Mouse (Mus musculus): ENCODE measurements around the gene Adrb1. TPM values are rescaled to one million over a fixed set of nuclear protein-coding genes. Genes with fewer than 3 reads are reported as not detected.
"Not testable (repeated sequence)": the region's sequence is repeated elsewhere in the genome, so short reads cannot be mapped to it uniquely, and the experiment has no call there.

The Adrb1 gene
- polyA plus RNA-seq, 1 experiment from 2014 or later = 0.50 TPM

- no peaks in the 10 kb centered on the region for H3K36me3 ChIP-seq
- ATAC-seq (ENCODE audit: insufficient number of reproducible peaks, insufficient read depth, low FRiP score, low TSS enrichment, low read depth) = no peak
- WGBS = 66% methylated on average over 4 of the region's 4 CpGs
- no peak overlapping the region for H3K4me3 ChIP-seq (replicated peaks)
- H3K4me1 ChIP-seq (replicated peaks) = peaks cover 13% of the 10 kb centered on the region; the same call in 1 of the 2 replicates
- H3K27ac ChIP-seq = no peak overlapping the region
- H3K9ac ChIP-seq (replicated peaks) = no peak overlapping the region
- no peak overlapping the region for H3K4me2 ChIP-seq
- H3K9me3 ChIP-seq = no peaks in the 10 kb centered on the region
- no peaks in the 10 kb centered on the region for H3K27me3 ChIP-seq
These were observed 28.7 kb downstream of the Adrb1 start for GRCm38 (mm10) chr19:56750709-56751108.

GRCm38 (mm10) chr19:56754456-56754855 lies 32.5 kb downstream of the Adrb1 start:
- H3K9me3 ChIP-seq; H3K4me2 ChIP-seq; H3K27me3 ChIP-seq; H3K27ac ChIP-seq; H3K36me3 ChIP-seq; ATAC-seq (ENCODE audit: insufficient number of reproducible peaks, insufficient read depth, low FRiP score, low TSS enrichment, low read depth); H3K4me1 ChIP-seq (replicated peaks); H3K4me3 ChIP-seq (replicated peaks); H3K9ac ChIP-seq (replicated peaks): not testable (repeated sequence)
- WGBS = 96% methylated on average over 2 of the region's 2 CpGs

- no peak for ATAC-seq (ENCODE audit: insufficient number of reproducible peaks, insufficient read depth, low FRiP score, low TSS enrichment, low read depth)
- no peak overlapping the region for H3K4me2 ChIP-seq
These were observed 34.4 kb downstream of the Adrb1 start for GRCm38 (mm10) chr19:56756412-56756811.

GRCm38 (mm10) chr19:56758311-56758710 lies 36.3 kb downstream of the Adrb1 start:
- no peaks in the 10 kb centered on the region for H3K4me1 ChIP-seq (replicated peaks)
- no peaks in the 10 kb centered on the region for H3K36me3 ChIP-seq
- H3K4me3 ChIP-seq (replicated peaks) = no peak overlapping the region
- H3K9ac ChIP-seq (replicated peaks) = no peak overlapping the region
- WGBS = 93% methylated on average over 2 of the region's 2 CpGs
- ATAC-seq (ENCODE audit: insufficient number of reproducible peaks, insufficient read depth, low FRiP score, low TSS enrichment, low read depth) = no peak
- no peaks in the 10 kb centered on the region for H3K27me3 ChIP-seq
- H3K9me3 ChIP-seq = no peaks in the 10 kb centered on the region
- H3K27ac ChIP-seq = no peak overlapping the region
- no peak overlapping the region for H3K4me2 ChIP-seq

More at GRCm38 (mm10) chr19:56756412-56756811, 34.4 kb downstream of the Adrb1 start:
- H3K9me3 ChIP-seq = no peaks in the 10 kb centered on the region
- H3K4me1 ChIP-seq (replicated peaks) = no peaks in the 10 kb centered on the region
- no peaks in the 10 kb centered on the region for H3K36me3 ChIP-seq
- no peak overlapping the region for H3K4me3 ChIP-seq (replicated peaks)
- no peak overlapping the region for H3K27ac ChIP-seq
- no peaks in the 10 kb centered on the region for H3K27me3 ChIP-seq
- 87% methylated on average over 10 of the region's 10 CpGs for WGBS
- H3K9ac ChIP-seq (replicated peaks) = no peak overlapping the region

- WGBS = 84% methylated on average over 4 of the region's 4 CpGs
- H3K9ac ChIP-seq (replicated peaks) = no peak overlapping the region
- H3K4me3 ChIP-seq (replicated peaks) = no peak overlapping the region
- no peaks in the 10 kb centered on the region for H3K4me1 ChIP-seq (replicated peaks)
- ATAC-seq (ENCODE audit: insufficient number of reproducible peaks, insufficient read depth, low FRiP score, low TSS enrichment, low read depth) = no peak
- H3K36me3 ChIP-seq = no peaks in the 10 kb centered on the region
- no peaks in the 10 kb centered on the region for H3K9me3 ChIP-seq
- no peak overlapping the region for H3K4me2 ChIP-seq
- no peaks in the 10 kb centered on the region for H3K27me3 ChIP-seq
- H3K27ac ChIP-seq = no peak overlapping the region
These were observed 37.7 kb downstream of the Adrb1 start for GRCm38 (mm10) chr19:56759740-56760139.

GRCm38 (mm10) chr19:56760306-56760940 lies 38.4 kb downstream of the Adrb1 start:
- H3K4me3 ChIP-seq (replicated peaks) = no peak overlapping the region
- H3K27ac ChIP-seq = no peak overlapping the region
- H3K9ac ChIP-seq (replicated peaks) = no peak overlapping the region
- no peak for ATAC-seq (ENCODE audit: insufficient number of reproducible peaks, insufficient read depth, low FRiP score, low TSS enrichment, low read depth)
- H3K4me2 ChIP-seq = no peak overlapping the region
- H3K4me1 ChIP-seq (replicated peaks) = no peaks in the 10 kb centered on the region
- H3K27me3 ChIP-seq = no peaks in the 10 kb centered on the region
- no peaks in the 10 kb centered on the region for H3K36me3 ChIP-seq
- no peaks in the 10 kb centered on the region for H3K9me3 ChIP-seq
- WGBS = 88% methylated on average over 8 of the region's 8 CpGs

GRCm38 (mm10) chr19:56761096-56761495 lies 39.1 kb downstream of the Adrb1 start:
- H3K9me3 ChIP-seq = no peaks in the 10 kb centered on the region
- no peak overlapping the region for H3K4me2 ChIP-seq
- ATAC-seq (ENCODE audit: insufficient number of reproducible peaks, insufficient read depth, low FRiP score, low TSS enrichment, low read depth) = no peak
- no peaks in the 10 kb centered on the region for H3K36me3 ChIP-seq
- H3K4me1 ChIP-seq (replicated peaks) = no peaks in the 10 kb centered on the region
- no peak overlapping the region for H3K9ac ChIP-seq (replicated peaks)
- H3K27me3 ChIP-seq = no peaks in the 10 kb centered on the region
- no peak overlapping the region for H3K27ac ChIP-seq
- 86% methylated on average over 5 of the region's 5 CpGs for WGBS
- no peak overlapping the region for H3K4me3 ChIP-seq (replicated peaks)

- Histone ChIP-seq H3K27me3 (no peaks in the 10 kb centered on the region), H3K9me3 (peaks cover 2% of the 10 kb centered on the region; the same call in 1 of the 2 replicates), H3K4me1 (replicated peaks) (no peaks in the 10 kb centered on the region), H3K4me3 (replicated peaks) (no peak overlapping the region), H3K27ac (no peak overlapping the region), H3K9ac (replicated peaks) (no peak overlapping the region), H3K36me3 (no peaks in the 10 kb centered on the region), H3K4me2 (no peak overlapping the region)
- ATAC-seq (ENCODE audit: insufficient number of reproducible peaks, insufficient read depth, low FRiP score, low TSS enrichment, low read depth) = no peak
- 81% methylated on average over 2 of the region's 2 CpGs for WGBS
These were observed 39.7 kb downstream of the Adrb1 start for GRCm38 (mm10) chr19:56761727-56762126.

- Histone ChIP-seq H3K27me3 (no peaks in the 10 kb centered on the region), H3K4me2 (no peak overlapping the region), H3K36me3 (no peaks in the 10 kb centered on the region), H3K9ac (replicated peaks) (no peak overlapping the region), H3K27ac (no peak overlapping the region), H3K9me3 (peaks cover 3% of the 10 kb centered on the region; the same call in 1 of the 2 replicates), H3K4me3 (replicated peaks) (no peak overlapping the region), H3K4me1 (replicated peaks) (no peaks in the 10 kb centered on the region)
- no peak for ATAC-seq (ENCODE audit: insufficient number of reproducible peaks, insufficient read depth, low FRiP score, low TSS enrichment, low read depth)
- 89% methylated on average over 4 of the region's 4 CpGs for WGBS
These were observed 40.7 kb downstream of the Adrb1 start for GRCm38 (mm10) chr19:56762686-56763085.

- ATAC-seq (ENCODE audit: insufficient number of reproducible peaks, insufficient read depth, low FRiP score, low TSS enrichment, low read depth) = no peak
- Histone ChIP-seq H3K9ac (replicated peaks) (no peak overlapping the region), H3K27me3 (peaks cover under 1% of the 10 kb centered on the region; the same call in 1 of the 2 replicates), H3K4me2 (no peak overlapping the region), H3K4me3 (replicated peaks) (no peak overlapping the region), H3K27ac (no peak overlapping the region), H3K36me3 (no peaks in the 10 kb centered on the region), H3K9me3 (peaks cover 3% of the 10 kb centered on the region; the same call in 1 of the 2 replicates), H3K4me1 (replicated peaks) (no peaks in the 10 kb centered on the region)
- 86% methylated on average over 9 of the region's 9 CpGs for WGBS
These were observed 47.0 kb downstream of the Adrb1 start for GRCm38 (mm10) chr19:56769024-56769423.

- H3K9ac ChIP-seq (replicated peaks) = no peak overlapping the region
- no peak overlapping the region for H3K27ac ChIP-seq
- peaks cover 17% of the 10 kb centered on the region for H3K4me1 ChIP-seq (replicated peaks)
- no peak overlapping the region for H3K4me3 ChIP-seq (replicated peaks)
- no peak for ATAC-seq (ENCODE audit: insufficient number of reproducible peaks, insufficient read depth, low FRiP score, low TSS enrichment, low read depth)
- H3K9me3 ChIP-seq = no peaks in the 10 kb centered on the region
- WGBS = 90% methylated on average over 7 of the region's 7 CpGs
- peaks cover 31% of the 10 kb centered on the region for H3K27me3 ChIP-seq
- no peak overlapping the region for H3K4me2 ChIP-seq
- H3K36me3 ChIP-seq = no peaks in the 10 kb centered on the region
These were observed 50.2 kb downstream of the Adrb1 start for GRCm38 (mm10) chr19:56772158-56772557.

GRCm38 (mm10) chr19:56773393-56773971 lies 51.5 kb downstream of the Adrb1 start:
- WGBS = 74% methylated on average over 10 of the region's 10 CpGs
- Histone ChIP-seq H3K4me3 (replicated peaks) (no peak overlapping the region), H3K27me3 (peaks cover 39% of the 10 kb centered on the region), H3K4me1 (replicated peaks) (peaks cover 17% of the 10 kb centered on the region), H3K4me2 (no peak overlapping the region), H3K9me3 (no peaks in the 10 kb centered on the region), H3K9ac (replicated peaks) (no peak overlapping the region), H3K27ac (no peak overlapping the region), H3K36me3 (no peaks in the 10 kb centered on the region)
- no peak for ATAC-seq (ENCODE audit: insufficient number of reproducible peaks, insufficient read depth, low FRiP score, low TSS enrichment, low read depth)
